Mouse (Mus musculus) CD8-positive naive resting alpha-beta T cell, adult 57 days (primary cell): Measurements from ENCODE around the gene Defb47. TPM values are rescaled to one million over a fixed set of nuclear protein-coding genes. Genes with fewer than 3 reads are reported as not detected.

Experiments used
- total RNA-seq: library from RNA; stranded (reverse); gene quantifications from one replicate; pipeline ENCODE4 v1.2.4, GENCODE M21; 2023

Gene Defb47
- total RNA-seq = not detected

GRCm38 (mm10) chr14:62997777-62998176, at the start of gene Defb47:
Defb47 (plus strand) TSS chr14:62998077.

GRCm38 (mm10) chr14:62984410-62984809, 13.5 kb upstream of the Defb47 start, which contains the start of gene Defb48:
Defb48 (minus strand) TSS chr14:62984510.

GRCm38 (mm10) chr14:63011471-63011870, 13.6 kb downstream of the Defb47 start, which contains the start of gene Defb43:
Defb43 (plus strand) TSS chr14:63011771.

GRCm38 (mm10) chr14:63046691-63047090, 48.8 kb downstream of the Defb47 start, which contains the start of gene Defb42:
Defb42 (plus strand) TSS chr14:63046991.

GRCm38 (mm10) chr14:63049910-63050370, 52.1 kb downstream of the Defb47 start, which contains the start of gene Defb30:
Defb30 (minus strand) TSS chr14:63049960.

Other genes starting within 250 kb of the Defb47 start
- gene Ints6, start 236.9 kb upstream of the Defb47 start, total RNA-seq = 71.0 TPM
- 9.6 TPM for gene Wdfy2, start 160.4 kb upstream of the Defb47 start, total RNA-seq
- gene Defb48, start 13.6 kb upstream of the Defb47 start, total RNA-seq = not detected
- gene Defb43, start 13.7 kb downstream of the Defb47 start, total RNA-seq = not detected
- not detected for gene Defb42, start 48.9 kb downstream of the Defb47 start, total RNA-seq
- not detected for gene Defb30, start 51.9 kb downstream of the Defb47 start, total RNA-seq